Mouse (Mus musculus) cortical plate, adult 2 months (tissue): ENCODE measurements at regions not wholly inside any gene's neighbourhood (a gene's known extent, or its start where the extent isn't known, plus 50 kb on each side); places are given as distances from the start of the nearest gene placed in this dataset.

ENCODE experiments used
- CTCF ChIP-seq: fragments of 200-500 bp; IDR thresholded peaks from 2 replicates; pipeline ENCODE4 v1.5.1; 2011; ENCODE audit warnings: mild to moderate bottlenecking, control low read depth, low read length; ENCODE audit not compliant: insufficient read depth; ENCODE audit errors: extremely low read depth
- POLR2A ChIP-seq: fragments of 200-500 bp; IDR thresholded peaks from 2 replicates; pipeline ENCODE4 v1.6.1; 2011; ENCODE audit warnings: mild to moderate bottlenecking, low read length, control low read depth; ENCODE audit not compliant: insufficient read depth; ENCODE audit errors: extremely low read depth

DNA sequence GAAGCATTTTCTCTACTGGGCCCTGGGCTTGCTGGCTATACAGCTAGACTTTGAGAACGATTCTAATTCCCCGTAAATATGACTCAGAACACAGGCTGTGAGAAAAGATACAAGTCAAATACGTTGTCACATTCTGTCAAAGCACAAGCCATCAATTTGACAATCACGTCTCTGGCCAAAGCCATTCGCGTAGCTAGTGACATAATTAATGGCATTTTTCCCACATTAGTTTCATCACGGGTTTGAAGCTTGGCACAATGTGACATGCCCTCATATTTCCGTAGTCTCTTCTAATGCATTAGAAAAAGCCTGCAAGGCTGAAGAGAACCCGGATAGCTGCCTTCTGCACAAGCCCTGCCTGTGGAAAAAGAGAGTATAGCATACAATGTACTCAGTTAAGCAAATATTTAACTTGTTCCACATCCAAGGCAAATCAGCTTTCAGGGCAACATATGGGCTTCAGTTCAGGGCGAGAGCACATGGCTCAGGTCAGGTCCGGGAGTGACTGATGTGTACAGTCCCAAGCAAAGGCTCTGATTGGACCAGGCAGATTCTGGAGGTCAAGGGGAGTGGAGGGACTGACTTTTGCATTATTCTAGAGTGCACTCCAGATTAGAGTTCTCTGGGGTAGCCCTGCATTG is 58.7 kb downstream of the Tmem174 start:
- no peak for TF ChIP-seq POLR2A
- no peak for TF ChIP-seq CTCF
